Mouse (Mus musculus) testis, adult 2 months (tissue): Measurements from ENCODE around the gene Tnip1.

Source experiments
- CTCF ChIP-seq: fragments of 200-500 bp; IDR thresholded peaks from 2 replicates; pipeline ENCODE4 v1.5.1; 2012; ENCODE audit warnings: low read depth, mild to moderate bottlenecking, inconsistent platforms, low read length, moderate library complexity; ENCODE audit not compliant: control insufficient read depth, insufficient read depth, insufficient replicate concordance
- POLR2A ChIP-seq: fragments of 200-500 bp; IDR thresholded peaks from 2 replicates; pipeline ENCODE4 v1.6.1; 2012; ENCODE audit warnings: low read depth, mild to moderate bottlenecking, inconsistent platforms, low read length, moderate library complexity; ENCODE audit not compliant: control insufficient read depth

- TF ChIP-seq CTCF (peak; percentile 71), POLR2A (no peak)
Measured at GRCm38 (mm10) chr11:54998284-54998683, 35.6 kb upstream of the Tnip1 start.
